Mouse (Mus musculus) myocyte (in vitro differentiated cells): ENCODE results near the gene Zfp652.

Experiments used
- POLR2A ChIP-seq: IDR thresholded peaks from one replicate; pipeline ENCODE4 v1.6.1; 2011; ENCODE audit warnings: low read depth, mild to moderate bottlenecking, control low read depth, moderate library complexity; ENCODE audit not compliant: insufficient read length
- POLR2AphosphoS2 ChIP-seq: IDR thresholded peaks from one replicate; pipeline ENCODE4 v1.6.1; 2011; ENCODE audit warnings: low read depth, control low read depth; ENCODE audit not compliant: insufficient read length
- TCF3 ChIP-seq: IDR thresholded peaks from one replicate; pipeline ENCODE4 v1.6.1; 2011; ENCODE audit warnings: low read depth, control low read depth; ENCODE audit not compliant: insufficient read length

- TF ChIP-seq TCF3 (no peak), POLR2A (no peak), POLR2AphosphoS2 (no peak)
These were observed 30.4 kb upstream of the Zfp652 start for GRCm38 (mm10) chr11:95681995-95682601.
